Comparison of ENCODE assay signal across 15 mouse cellular contexts in genomic region chr5:113641066-113641465, GRCm38 (mm10).
"Had no signal": no experiment of that assay in that cellular context is flagged by ENCODE, and none has a peak within 500 bp of the region (broad histone marks: within the 10 kb centered on the region; RNA-seq: fewer than 3 reads in every experiment).

No protein-coding gene starts in this region.

- H3K4me2 ChIP-seq: limb, embryonic 12.5 days; liver, embryonic 13.5 days; lung, embryonic 15.5 days; midbrain, embryonic 15.5 days; neural tube, embryonic 15.5 days had no signal

- DNase-seq: kidney, adult 11 months; kidney, adult 9 months; kidney, postnatal 4 days; liver; liver, embryonic 13.5 days; liver, postnatal 0 days; right cerebral cortex, postnatal 14 days; thymus, postnatal 36 days had no signal

- H3K4me1 ChIP-seq: liver, embryonic 13.5 days had no signal

- H3K9ac ChIP-seq: limb, embryonic 12.5 days; liver, embryonic 13.5 days; liver, postnatal 0 days; lung, embryonic 15.5 days; midbrain, embryonic 15.5 days; neural tube, embryonic 15.5 days had no signal

- H3K36me3 ChIP-seq: limb, embryonic 12.5 days; liver, embryonic 13.5 days; lung, embryonic 15.5 days; midbrain, embryonic 15.5 days; neural tube, embryonic 15.5 days had no signal

- H3K27me3 ChIP-seq: limb, embryonic 12.5 days; liver, embryonic 13.5 days; lung, embryonic 15.5 days; midbrain, embryonic 15.5 days; neural tube, embryonic 15.5 days had no signal

- H3K4me3 ChIP-seq: left cerebral cortex, adult 2 months; limb, embryonic 12.5 days; liver, embryonic 13.5 days; lung, embryonic 15.5 days; midbrain, embryonic 15.5 days; neural tube, embryonic 15.5 days had no signal

- H3K27ac ChIP-seq: kidney, postnatal 0 days; left cerebral cortex, adult 2 months; limb, embryonic 12.5 days; liver, embryonic 13.5 days; lung, embryonic 15.5 days; macrophage; midbrain, embryonic 15.5 days; neural tube, embryonic 15.5 days had no signal

- H3K9me3 ChIP-seq: limb, embryonic 12.5 days; liver, embryonic 13.5 days; lung, embryonic 15.5 days; midbrain, embryonic 15.5 days; neural tube, embryonic 15.5 days had no signal

- ATAC-seq: liver, postnatal 0 days; midbrain, embryonic 15.5 days had no signal
